Mouse (Mus musculus): ENCODE results near the gene Fastkd3. TPM values are rescaled to one million over a fixed set of nuclear protein-coding genes. Genes with fewer than 3 reads are reported as not detected.

The Fastkd3 gene
- polyA plus RNA-seq, 1 experiment from 2014 or later = 44.5 TPM

GRCm38 (mm10) chr13:68607652-68608405 lies 25.8 kb downstream of the Fastkd3 start:
- Histone ChIP-seq H3K4me1 (replicated peaks) (no peaks in the 10 kb centered on the region), H3K4me3 (replicated peaks) (peak overlapping the region; percentile 17; the same call in 1 of the 2 replicates), H3K9ac (replicated peaks) (no peak overlapping the region), H3K4me2 (peak overlapping the region; percentile 45), H3K36me3 (no peaks in the 10 kb centered on the region), H3K27me3 (no peaks in the 10 kb centered on the region), H3K9me3 (no peaks in the 10 kb centered on the region), H3K27ac (peak overlapping the region; percentile 66; the same call in 1 of the 2 replicates)
- 46% methylated on average over 21 of the region's 21 CpGs for WGBS
- ATAC-seq (ENCODE audit: insufficient number of reproducible peaks, insufficient read depth, low FRiP score, low TSS enrichment, low read depth) = peak; percentile 40; the same call in 1 of the 2 replicates

DNA sequence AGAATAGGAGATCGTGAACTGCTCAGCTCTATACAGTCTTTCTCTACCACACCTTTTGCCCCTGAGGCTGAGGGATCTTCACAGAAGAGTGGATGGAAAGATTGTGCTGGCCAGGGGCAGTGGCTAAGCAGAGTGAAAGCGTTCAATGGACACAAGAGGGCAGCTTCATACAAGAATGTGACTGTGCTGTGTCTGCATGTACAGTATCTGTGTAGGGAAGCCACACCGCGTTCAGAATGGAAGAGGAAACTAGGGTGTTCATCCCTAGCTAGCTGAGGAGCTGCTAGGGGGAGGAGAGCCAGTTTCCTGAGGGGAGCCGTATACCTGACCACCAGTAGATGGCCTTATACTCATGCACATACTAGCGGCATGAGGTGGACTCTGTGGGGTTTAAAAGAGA lies 40.8 kb downstream of the Fastkd3 start:
- no peaks in the 10 kb centered on the region for H3K9me3 ChIP-seq
- WGBS = 69% methylated on average over 6 of the region's 6 CpGs
- no peaks in the 10 kb centered on the region for H3K27me3 ChIP-seq
- no peak for ATAC-seq (ENCODE audit: insufficient number of reproducible peaks, insufficient read depth, low FRiP score, low TSS enrichment, low read depth)
- no peak overlapping the region for H3K4me2 ChIP-seq
- H3K36me3 ChIP-seq = no peaks in the 10 kb centered on the region
- H3K27ac ChIP-seq = no peak overlapping the region
- no peaks in the 10 kb centered on the region for H3K4me1 ChIP-seq (replicated peaks)
- H3K4me3 ChIP-seq (replicated peaks) = no peak overlapping the region
- H3K9ac ChIP-seq (replicated peaks) = no peak overlapping the region

GRCm38 (mm10) chr13:68627041-68627440 lies 45.0 kb downstream of the Fastkd3 start:
- 78% methylated on average over 3 of the region's 3 CpGs for WGBS

More at GRCm38 (mm10) chr13:68627041-68627440, 45.0 kb downstream of the Fastkd3 start:
- Histone ChIP-seq H3K4me1 (replicated peaks) (no peaks in the 10 kb centered on the region), H3K4me3 (replicated peaks) (no peak overlapping the region), H3K9ac (replicated peaks) (no peak overlapping the region), H3K9me3 (no peaks in the 10 kb centered on the region), H3K27me3 (no peaks in the 10 kb centered on the region), H3K4me2 (no peak overlapping the region), H3K27ac (no peak overlapping the region), H3K36me3 (no peaks in the 10 kb centered on the region)
- ATAC-seq (ENCODE audit: insufficient number of reproducible peaks, insufficient read depth, low FRiP score, low TSS enrichment, low read depth) = no peak

Other genes with a start within 250 kb of the Fastkd3 start
- 20.9 and 22.7 TPM in 2 replicates for gene Mtrr, start 85 bp upstream of the Fastkd3 start, polyA plus RNA-seq (2016; fragmentation: Nextera tagmentation; extraction: Ambion mirVana)
- gene 1700001L19Rik, start 15.2 kb downstream of the Fastkd3 start, polyA plus RNA-seq (2016; fragmentation: Nextera tagmentation; extraction: Ambion mirVana) = 0.29 and 0.69 TPM in 2 replicates